Mouse (Mus musculus): Measurements from ENCODE around the gene Tas1r1. TPM values are rescaled to one million over a fixed set of nuclear protein-coding genes. Genes with fewer than 3 reads are reported as not detected.

The Tas1r1 gene
- total and polyA plus RNA-seq, 3 experiments = 0.12 to 0.21 TPM; not detected in 1

- peaks cover 0 to 11% of the 10 kb centered on the region in 2 experiments; a peak in 3 of 4 replicates for H3K4me1 ChIP-seq (ENCODE audit: control insufficient read depth in 1 of 2, insufficient read depth in 2 of 2, low read length in 2 of 2)
- peak overlapping the region; percentile 81 for H3K9ac ChIP-seq (ENCODE audit: control insufficient read depth, low read depth, low read length, poor library complexity, severe bottlenecking)
- H3K27ac ChIP-seq (ENCODE audit: control insufficient read depth, low read depth, low read length) = no peak overlapping the region
- peak overlapping the region; percentile 74 to 83 for H3K4me3 ChIP-seq (ENCODE audit: control insufficient read depth in 1 of 2, insufficient read depth in 1 of 2, low read depth in 2 of 2, low read length in 2 of 2)
- no peaks in the 10 kb centered on the region for H3K27me3 ChIP-seq (ENCODE audit: control insufficient read depth in 1 of 2, insufficient read depth in 2 of 2, low read length in 2 of 2)
- peaks cover 38% of the 10 kb centered on the region for H3K79me2 ChIP-seq (ENCODE audit: control insufficient read depth, insufficient read depth, low read length, poor library complexity)
- DNase-seq (ENCODE audit: low read depth, low spot score) = no peak
- no peak for TF ChIP-seq E2F4 (IDR thresholded peaks at IDR 0.05; ENCODE audit: borderline replicate concordance, low read depth, low read length)
- TF ChIP-seq GATA1 (IDR thresholded peaks at IDR 0.05; ENCODE audit: low read depth, low read length) = 0 out of 2 replicates have a peak, but pooled peaks have one; percentile 35
- peak; percentile 67 for TF ChIP-seq BHLHE40 (IDR thresholded peaks at IDR 0.05; ENCODE audit: borderline replicate concordance, low read depth, low read length)
- H3K36me3 ChIP-seq (ENCODE audit: control insufficient read depth in 1 of 2, insufficient read depth in 2 of 2, low read length in 2 of 2) = peaks cover 1 to 5% of the 10 kb centered on the region in 2 experiments; a peak in 2 of 4 replicates
- no peaks in the 10 kb centered on the region for H3K9me3 ChIP-seq (replicated peaks; ENCODE audit: insufficient read depth, low read length)
Observed at GRCm38 (mm10) chr4:152011171-152011760, 27.1 kb downstream of the Tas1r1 start.

DNA sequence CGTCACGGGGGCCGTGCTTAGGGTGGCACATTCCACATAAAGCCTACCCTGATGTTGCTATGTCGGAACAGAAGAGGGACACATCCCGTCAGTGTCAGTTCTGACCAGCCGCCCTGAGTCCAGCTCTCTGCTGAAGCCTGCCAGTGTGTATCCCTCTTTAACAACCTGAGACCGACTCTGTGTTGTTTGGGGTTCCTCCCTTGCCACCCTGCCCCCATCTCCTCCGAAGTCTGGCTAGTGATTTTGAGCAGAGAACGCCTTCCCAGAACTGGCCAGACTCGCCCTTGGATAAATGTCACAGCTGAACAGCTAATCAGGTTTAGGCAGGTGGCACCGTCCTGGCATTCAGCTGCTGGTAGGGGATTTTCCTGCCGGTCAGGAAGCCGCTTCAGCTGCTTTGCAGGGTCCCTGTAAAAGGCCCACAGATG, 27.6 kb downstream of the Tas1r1 start:
- TF ChIP-seq GATA1 (IDR thresholded peaks at IDR 0.05; ENCODE audit: low read depth, low read length) (no peak), MYC (IDR thresholded peaks at IDR 0.05; ENCODE audit: low read depth, low read length) (no peak), MAZ (IDR thresholded peaks at IDR 0.05; ENCODE audit: low read depth, low read length) (no peak), CHD1 (IDR thresholded peaks at IDR 0.05; ENCODE audit: low read depth, low read length) (no peak), UBTF (IDR thresholded peaks at IDR 0.05; ENCODE audit: borderline replicate concordance, insufficient read depth, low read depth, low read length) (no peak), HCFC1 (IDR thresholded peaks at IDR 0.05; ENCODE audit: low read depth, low read length) (no peak), RCOR1 (IDR thresholded peaks at IDR 0.05; ENCODE audit: low read depth, low read length) (no peak), TAL1 (IDR thresholded peaks at IDR 0.05; ENCODE audit: low read length) (no peak), MYB (IDR thresholded peaks at IDR 0.05; ENCODE audit: low read depth, low read length) (no peak), MAX (IDR thresholded peaks at IDR 0.05; ENCODE audit: low read length) (no peak), USF2 (IDR thresholded peaks at IDR 0.05; ENCODE audit: borderline replicate concordance in 1 of 2, insufficient read depth in 1 of 2, low read depth in 1 of 2, low read length in 2 of 2) (no peak), BHLHE40 (IDR thresholded peaks at IDR 0.05; ENCODE audit: borderline replicate concordance, low read depth, low read length) (no peak), POLR2AphosphoS5 (IDR thresholded peaks at IDR 0.05; ENCODE audit: borderline replicate concordance, low read depth, low read length) (no peak), ZMIZ1 (IDR thresholded peaks at IDR 0.05; ENCODE audit: low read depth, low read length) (no peak)
- Histone ChIP-seq H3K9ac (ENCODE audit: control insufficient read depth, low read depth, low read length, poor library complexity, severe bottlenecking) (peak overlapping the region; percentile 81), H3K27ac (ENCODE audit: control insufficient read depth, low read depth, low read length) (peak overlapping the region; percentile 26; the same call in 1 of the 2 replicates), H3K27me3 (ENCODE audit: control insufficient read depth in 1 of 2, insufficient read depth in 2 of 2, low read length in 2 of 2) (no peaks in the 10 kb centered on the region), H3K9me3 (replicated peaks; ENCODE audit: insufficient read depth, low read length) (no peaks in the 10 kb centered on the region), H3K4me3 (ENCODE audit: control insufficient read depth in 1 of 2, insufficient read depth in 1 of 2, low read depth in 2 of 2, low read length in 2 of 2) (peak overlapping the region; percentile 74 to 83), H3K79me2 (ENCODE audit: control insufficient read depth, insufficient read depth, low read length, poor library complexity) (peaks cover 38% of the 10 kb centered on the region), H3K4me1 (ENCODE audit: control insufficient read depth in 1 of 2, insufficient read depth in 2 of 2, low read length in 2 of 2) (peaks cover 0 to 11% of the 10 kb centered on the region in 2 experiments; a peak in 3 of 4 replicates), H3K36me3 (ENCODE audit: control insufficient read depth in 1 of 2, insufficient read depth in 2 of 2, low read length in 2 of 2) (peaks cover 0 to 5% of the 10 kb centered on the region in 2 experiments; a peak in 2 of 4 replicates)
- no peak for DNase-seq (ENCODE audit: low read depth, low spot score)
